17 mouse cellular contexts compared by ENCODE assay signal in the genomic region with DNA sequence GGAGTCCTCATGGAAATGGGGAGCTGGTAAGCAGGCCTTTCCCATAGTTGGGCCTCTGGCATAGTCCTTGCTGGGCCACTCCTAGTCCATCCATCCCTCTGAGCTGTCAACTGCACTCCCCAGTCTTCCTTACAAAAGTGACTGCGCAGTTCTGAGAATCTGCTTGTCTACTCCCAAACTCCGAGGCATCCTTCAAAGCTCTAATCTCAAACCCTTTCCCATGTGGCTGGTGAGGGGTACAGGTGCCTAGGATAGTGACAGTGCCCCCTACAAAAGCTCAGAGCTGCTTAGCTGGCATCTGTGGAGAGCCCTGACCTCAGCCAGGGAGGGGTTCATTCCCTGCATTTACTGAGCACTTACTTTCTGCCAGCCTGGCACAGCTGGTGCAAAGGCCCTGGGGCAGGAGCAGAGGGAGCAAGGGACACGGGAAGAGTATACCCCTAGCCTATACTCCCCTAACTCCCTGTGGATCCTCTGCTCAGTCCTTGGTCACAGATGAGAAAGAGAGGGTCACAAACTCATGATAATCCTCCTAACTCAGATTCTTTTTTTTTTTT. TPM values are rescaled to one million over a fixed set of nuclear protein-coding genes. Genes with fewer than 3 reads are reported as not detected.
DNase-seq lines count a peak whose midpoint lies in the region; ATAC-seq and TF ChIP-seq lines count a peak whose summit lies in the region.
"Had no signal": no experiment of that assay in that cellular context is flagged by ENCODE, and none has a peak within 500 bp of the region (broad histone marks: within the 10 kb centered on the region; RNA-seq: fewer than 3 reads in every experiment).

No protein-coding gene starts in this region.

- peak overlapping the region; percentile 8 for H3ac ChIP-seq in C2C12 (ENCODE audit: control insufficient read depth, insufficient read length, low read depth)

- no peak for ATAC-seq in liver, embryonic 12.5 days
- ATAC-seq: hindbrain, embryonic 16.5 days; midbrain, embryonic 15.5 days had no signal

- TF ChIP-seq CTCF in heart, adult 2 months (IDR thresholded peaks at IDR 0.05): no peak
- no peak for TF ChIP-seq CTCF in liver, adult 2 months (IDR thresholded peaks at IDR 0.05; ENCODE audit: low read depth, low read length)
- TF ChIP-seq CTCF in C2C12 (IDR thresholded peaks at IDR 0.05; ENCODE audit: control insufficient read depth, insufficient read depth, insufficient read length): no peak

- H3K27me3 ChIP-seq in heart, adult 2 months (ENCODE audit: control insufficient read depth, insufficient read depth, low read length): no peaks in the 10 kb centered on the region
- H3K27me3 ChIP-seq in liver, adult 2 months (ENCODE audit: control insufficient read depth, insufficient read depth, low read length): no peaks in the 10 kb centered on the region
- peaks cover 94% of the 10 kb centered on the region for H3K27me3 ChIP-seq in liver, embryonic 12.5 days (replicated peaks)
- no peaks in the 10 kb centered on the region for H3K27me3 ChIP-seq in C2C12 (ENCODE audit: control insufficient read depth, insufficient read depth, insufficient read length)

- no peak overlapping the region for H3K4me3 ChIP-seq in heart, adult 2 months
- H3K4me3 ChIP-seq in liver, adult 2 months (ENCODE audit: insufficient read depth, low read depth, low read length): no peak overlapping the region
- H3K4me3 ChIP-seq in liver, embryonic 12.5 days: no peak overlapping the region
- no peak overlapping the region for H3K4me3 ChIP-seq in C2C12 (ENCODE audit: insufficient read depth, poor library complexity, severe bottlenecking)
- H3K4me3 ChIP-seq: forebrain, embryonic 12.5 days; limb, embryonic 10.5 days; midbrain, embryonic 15.5 days; neural tube, embryonic 13.5 days had no signal

- intact Hi-C loops in heart, adult 2 months (cut with DNase I): no loop called here
- intact Hi-C loops in heart, postnatal 25 days (cut with DNase I): no loop called here

- DNase-seq in heart, adult 2 months: peak; percentile 10 to 20
- no peak for DNase-seq in heart, postnatal 25 days (ENCODE audit: low spot score)
- no peak for DNase-seq in liver, adult 2 months (ENCODE audit: extremely low read depth, low read depth, low spot score)
- peak; percentile 5 for DNase-seq in MN1 (ENCODE audit: low spot score)
- no peak for DNase-seq in layer of hippocampus, postnatal 14 days (ENCODE audit: low spot score in 2 of 2)

- peak overlapping the region; percentile 85 for H3K27ac ChIP-seq in heart, adult 2 months
- peak overlapping the region; percentile 80 for H3K27ac ChIP-seq in liver, adult 2 months (replicated peaks; ENCODE audit: insufficient read depth, low read depth, low read length)
- H3K27ac ChIP-seq in liver, embryonic 12.5 days: no peak overlapping the region
- H3K27ac ChIP-seq: forebrain, embryonic 12.5 days; kidney, postnatal 0 days; limb, embryonic 10.5 days; macrophage; midbrain, embryonic 15.5 days; neural tube, embryonic 13.5 days had no signal

- no peak overlapping the region for H3K9ac ChIP-seq in heart, adult 2 months (ENCODE audit: low read depth, low read length)
- peak overlapping the region; percentile 60 for H3K9ac ChIP-seq in liver, adult 2 months (ENCODE audit: low read depth, low read length)
- H3K9ac ChIP-seq in liver, embryonic 12.5 days: no peak overlapping the region
- H3K9ac ChIP-seq: forebrain, embryonic 12.5 days; midbrain, embryonic 15.5 days; neural tube, embryonic 13.5 days had no signal

- H3K4me2 ChIP-seq in liver, embryonic 12.5 days: no peak overlapping the region
- H3K4me2 ChIP-seq: forebrain, embryonic 12.5 days; midbrain, embryonic 15.5 days; neural tube, embryonic 13.5 days had no signal

- peaks cover 38% of the 10 kb centered on the region for H3K4me1 ChIP-seq in heart, adult 2 months (ENCODE audit: control insufficient read depth, insufficient read depth, low read length)
- H3K4me1 ChIP-seq in liver, adult 2 months (ENCODE audit: control insufficient read depth, insufficient read depth, low read length): peaks cover 63% of the 10 kb centered on the region
- peaks cover 60% of the 10 kb centered on the region for H3K4me1 ChIP-seq in liver, embryonic 12.5 days

- no peaks in the 10 kb centered on the region for H3K9me3 ChIP-seq in liver, embryonic 12.5 days (replicated peaks)
- H3K9me3 ChIP-seq: forebrain, embryonic 12.5 days; limb, embryonic 10.5 days; midbrain, embryonic 15.5 days; neural tube, embryonic 13.5 days had no signal

- H3K79me3 ChIP-seq in C2C12 (ENCODE audit: low read depth): peaks cover 90% of the 10 kb centered on the region

- TF ChIP-seq EP300 in heart, adult 2 months (IDR thresholded peaks at IDR 0.05; ENCODE audit: insufficient read depth, low read depth, low read length): no peak

- TF ChIP-seq POLR2A in heart, adult 2 months (IDR thresholded peaks at IDR 0.05; ENCODE audit: insufficient read depth, low read depth, low read length): no peak
- no peak for TF ChIP-seq POLR2A in liver, adult 2 months (IDR thresholded peaks at IDR 0.05; ENCODE audit: extremely low read depth, insufficient read depth, low read length)

- WGBS in heart, adult 2 months: 76% methylated on average over 3 of the region's 3 CpGs
- 73% methylated on average over 3 of the region's 3 CpGs for WGBS in liver, adult 2 months
- 58% methylated on average over 3 of the region's 3 CpGs for WGBS in liver, embryonic 12.5 days (ENCODE audit: insufficient replicate concordance)

- no peaks in the 10 kb centered on the region for H3K36me3 ChIP-seq in heart, adult 2 months (ENCODE audit: control insufficient read depth, insufficient read depth, low read length)
- H3K36me3 ChIP-seq in liver, adult 2 months (ENCODE audit: control insufficient read depth, insufficient read depth, low read length): no peaks in the 10 kb centered on the region
- peaks cover 8% of the 10 kb centered on the region; the same call in 1 of the 2 replicates for H3K36me3 ChIP-seq in liver, embryonic 12.5 days
- H3K36me3 ChIP-seq in C2C12 (ENCODE audit: control insufficient read depth, insufficient read depth): peaks cover 56% of the 10 kb centered on the region
- H3K36me3 ChIP-seq: midbrain, embryonic 15.5 days had no signal

- peaks cover 20% of the 10 kb centered on the region for H3K79me2 ChIP-seq in heart, adult 2 months (replicated peaks; ENCODE audit: control insufficient read depth, insufficient read depth, low read length)
- peaks cover 65% of the 10 kb centered on the region for H3K79me2 ChIP-seq in liver, adult 2 months (ENCODE audit: control insufficient read depth, insufficient read depth, low read length)
- H3K79me2 ChIP-seq in C2C12 (ENCODE audit: control insufficient read depth, insufficient read depth): peaks cover 99% of the 10 kb centered on the region

TF ChIP-seq in C2C12, 6 proteins besides CTCF, POLR2A, EP300 and RAD21:
- TF ChIP-seq FOSL1 (IDR thresholded peaks at IDR 0.05; ENCODE audit: insufficient read depth, low read length, poor library complexity, severe bottlenecking) (no peak), MYOD1 (IDR thresholded peaks at IDR 0.05; ENCODE audit: control insufficient read depth, insufficient read length, low read depth) (no peak), MYOG (IDR thresholded peaks at IDR 0.05; ENCODE audit: control insufficient read depth, extremely low read depth, insufficient read length) (no peak), MAX (IDR thresholded peaks at IDR 0.05) (no peak)

RNA-seq across cellular contexts. Expression of a gene that starts 29.9 kb away (rescaled TPM):
- total RNA-seq in heart, adult 2 months (2021): 1 to 10 TPM; 2.0 to 2.3 TPM
- polyA plus RNA-seq in heart, adult 2 months (2012; rRNA removed): 8.3 and 8.6 TPM in 2 replicates
- total RNA-seq in heart, postnatal 25 days (2021): 1 to 10 TPM; 2.0 TPM
- total RNA-seq in liver, adult 2 months (2014; rRNA removed): 1.3 and 1.5 TPM in 2 replicates
- 2.3 and 4.1 TPM in 2 replicates for polyA plus RNA-seq in liver, adult 2 months (2012; rRNA removed)
- polyA plus RNA-seq in liver, embryonic 12.5 days (2016; fragmentation: Nextera tagmentation; extraction: Ambion mirVana): 1.8 TPM in 2 replicates
- 0.32 TPM for polyA plus RNA-seq in C2C12 (2012; fragmentation: generic; extraction: Trizol)
- 1 to 10 TPM; 1.1 to 1.5 TPM for total RNA-seq in layer of hippocampus, postnatal 14 days (2021)
- total RNA-seq: gastrocnemius, adult 18-20 months had no signal

RNA-seq across cellular contexts. Expression of a gene that starts 32.7 kb away (rescaled TPM):
- total RNA-seq in heart, adult 2 months (2021): 100 to 1,000 TPM in 1 of 2 experiments, 10 to 100 TPM in 1; 94.2 to 104 TPM
- 59.9 and 80.1 TPM in 2 replicates for polyA plus RNA-seq in heart, adult 2 months (2012; rRNA removed)
- total RNA-seq in heart, postnatal 25 days (2021): 100 to 1,000 TPM; 110 to 130 TPM
- 7.4 and 16.4 TPM in 2 replicates for total RNA-seq in liver, adult 2 months (2014; rRNA removed)
- polyA plus RNA-seq in liver, adult 2 months (2012; rRNA removed): 32.8 and 56.4 TPM in 2 replicates
- 10.1 and 10.2 TPM in 2 replicates for polyA plus RNA-seq in liver, embryonic 12.5 days (2016; fragmentation: Nextera tagmentation; extraction: Ambion mirVana)
- 86.7 TPM for polyA plus RNA-seq in C2C12 (2012; fragmentation: generic; extraction: Trizol)
- 10 to 100 TPM; 66.7 to 70.9 TPM for total RNA-seq in layer of hippocampus, postnatal 14 days (2021)

RNA-seq across cellular contexts. Expression of a gene that starts 33.9 kb away (rescaled TPM):
- total RNA-seq in heart, adult 2 months (2021): 1 to 10 TPM in 1 of 2 experiments, not detected in 1; 1.2 TPM
- 0.88 and 1.2 TPM in 2 replicates for polyA plus RNA-seq in heart, adult 2 months (2012; rRNA removed)
- under 1 TPM in 1 of 2 experiments, not detected in 1; 0.70 TPM for total RNA-seq in heart, postnatal 25 days (2021)
- total RNA-seq in liver, adult 2 months (2014; rRNA removed): 0.40 TPM in 1 of 2 replicates, not detected in the other
- 0.26 and 1.4 TPM in 2 replicates for polyA plus RNA-seq in liver, adult 2 months (2012; rRNA removed)
- 0.71 and 0.98 TPM in 2 replicates for polyA plus RNA-seq in liver, embryonic 12.5 days (2016; fragmentation: Nextera tagmentation; extraction: Ambion mirVana)
- 0.20 TPM for polyA plus RNA-seq in C2C12 (2012; fragmentation: generic; extraction: Trizol)
- total RNA-seq in layer of hippocampus, postnatal 14 days (2021): 1 to 10 TPM; 2.8 to 5.4 TPM
- total RNA-seq: common myeloid progenitor, adult 5-6 weeks had no signal
- polyA plus RNA-seq: testis, adult 2 months had no signal

RNA-seq across cellular contexts. Expression of a gene that starts 38.5 kb away (rescaled TPM):
- total RNA-seq in heart, adult 2 months (2021): 1 to 10 TPM in 1 of 2 experiments, under 1 TPM in 1; 0.73 to 1.9 TPM
- polyA plus RNA-seq in heart, adult 2 months (2012; rRNA removed): 2.1 and 3.5 TPM in 2 replicates
- total RNA-seq in heart, postnatal 25 days (2021): under 1 TPM; 0.61 to 0.78 TPM
- total RNA-seq in liver, adult 2 months (2014; rRNA removed): 2.4 TPM in 1 of 2 replicates, not detected in the other
- 0.32 and 0.44 TPM in 2 replicates for polyA plus RNA-seq in liver, adult 2 months (2012; rRNA removed)
- 0.68 and 1.2 TPM in 2 replicates for polyA plus RNA-seq in liver, embryonic 12.5 days (2016; fragmentation: Nextera tagmentation; extraction: Ambion mirVana)
- polyA plus RNA-seq in C2C12 (2012; fragmentation: generic; extraction: Trizol): 1.7 TPM
- 1 to 10 TPM; 3.1 to 4.5 TPM for total RNA-seq in layer of hippocampus, postnatal 14 days (2021)

RNA-seq across cellular contexts. Expression of a gene that starts 38.5 kb away (rescaled TPM):
- 10 to 100 TPM; 46.6 to 53.8 TPM for total RNA-seq in heart, adult 2 months (2021)
- polyA plus RNA-seq in heart, adult 2 months (2012; rRNA removed): 48.5 and 56.9 TPM in 2 replicates
- 10 to 100 TPM; 52.0 to 56.2 TPM for total RNA-seq in heart, postnatal 25 days (2021)
- total RNA-seq in liver, adult 2 months (2014; rRNA removed): 39.7 and 53.8 TPM in 2 replicates
- polyA plus RNA-seq in liver, adult 2 months (2012; rRNA removed): 42.6 and 49.7 TPM in 2 replicates
- 70.0 and 74.5 TPM in 2 replicates for polyA plus RNA-seq in liver, embryonic 12.5 days (2016; fragmentation: Nextera tagmentation; extraction: Ambion mirVana)
- polyA plus RNA-seq in C2C12 (2012; fragmentation: generic; extraction: Trizol): 148 TPM
- total RNA-seq in layer of hippocampus, postnatal 14 days (2021): 10 to 100 TPM; 73.7 to 74.3 TPM

Comparison
In these comparisons a context has a peak if more than half of its experiments do, and no peak if none do; other contexts are left out.
1. DNase-seq: peak in heart, adult 2 months (2 of 2) and MN1 (single experiment); none in heart, postnatal 25 days (single experiment), liver, adult 2 months (single experiment) and layer of hippocampus, postnatal 14 days (0 of 2).